Mouse (Mus musculus) B cell, adult 67 days (primary cell): ENCODE results near the gene CN725425. TPM values are rescaled to one million over a fixed set of nuclear protein-coding genes. Genes with fewer than 3 reads are reported as not detected.

Source experiments
- total RNA-seq, 2 experiments: library from RNA; stranded (reverse); gene quantifications; 4 replicates each; pipeline ENCODE4 v1.2.4; 2023

CN725425 gene
- total RNA-seq = not detected

DNA sequence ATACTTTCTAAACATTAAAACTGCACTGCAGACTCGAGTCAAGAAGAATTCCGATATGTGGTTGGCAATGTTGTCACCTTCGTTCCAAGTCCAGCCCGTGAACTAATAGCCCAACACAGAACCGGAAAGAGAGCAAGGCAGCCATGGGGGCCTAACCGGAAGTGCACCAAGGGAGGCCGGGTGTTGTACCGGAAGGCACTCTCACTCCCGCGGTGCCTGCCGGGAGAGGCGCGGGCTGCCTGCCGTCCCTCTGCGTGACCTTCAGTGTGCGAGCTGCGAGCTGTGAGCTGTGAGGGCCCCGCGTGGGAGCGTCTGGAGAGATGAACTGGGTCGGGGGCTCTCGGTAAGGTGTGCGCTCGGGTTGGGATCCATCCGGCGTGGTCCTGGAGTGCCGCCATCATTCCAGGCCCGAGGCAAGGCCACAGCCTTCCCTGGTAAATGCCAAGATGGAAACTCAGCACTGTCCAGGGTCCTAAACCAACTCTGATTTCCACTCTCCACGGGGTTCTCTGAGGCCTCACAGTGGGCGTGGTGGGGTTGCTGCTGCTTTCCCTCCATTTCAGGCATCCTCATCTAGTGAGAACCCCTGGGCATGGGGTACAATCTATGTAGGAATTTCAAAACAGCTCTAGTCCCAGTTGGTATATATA, at the start of gene CN725425:
Gene CN725425, plus strand, starts transcription at position 239 of the 650 bp plus-strand sequence.

DNA sequence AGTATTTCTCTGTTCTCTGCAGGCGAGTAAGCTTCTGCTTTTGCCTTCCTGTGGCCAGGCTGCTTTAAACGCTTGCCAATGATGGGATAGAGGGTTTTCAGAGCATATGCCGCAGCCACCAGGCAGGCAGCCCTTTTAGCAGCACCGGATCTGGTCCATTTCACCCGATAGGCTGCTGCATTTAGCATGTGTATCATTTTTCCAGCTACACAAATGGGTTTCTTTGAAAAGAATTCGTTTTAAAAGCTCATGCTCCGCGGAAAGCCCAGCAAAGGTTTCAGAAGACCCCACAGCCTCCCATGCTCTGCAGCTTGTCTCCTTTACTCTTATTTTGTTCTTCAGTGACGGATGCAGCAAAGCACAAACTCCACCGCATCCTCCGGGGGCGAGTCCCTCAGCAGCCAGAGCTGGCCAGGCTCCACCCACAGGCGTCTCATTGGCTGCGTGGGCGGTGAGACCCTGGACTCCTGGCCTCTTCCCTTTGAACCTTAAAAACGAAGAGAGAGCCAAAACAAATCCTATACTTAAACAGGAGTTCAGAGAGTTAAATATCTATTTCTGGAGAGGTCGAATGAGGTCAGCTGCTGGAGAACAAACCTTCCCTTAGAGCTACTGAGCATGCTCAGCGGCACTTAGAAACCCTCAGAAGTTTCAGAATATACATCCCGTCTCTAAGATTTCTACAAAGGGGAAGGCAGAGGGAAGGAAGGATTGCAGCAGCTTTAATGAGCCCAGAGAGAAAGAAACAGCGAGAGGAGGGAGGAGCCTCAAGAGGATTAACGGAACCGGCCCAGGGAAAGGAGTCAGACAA, 7.7 kb upstream of the CN725425 start, which contains the start of gene Abcd2:
Gene Abcd2, minus strand, starts transcription at position 388 of the 811 bp plus-strand sequence.

Other genes with a start within 250 kb of the CN725425 start
- gene Kif21a, start 149.5 kb upstream of the CN725425 start, total RNA-seq = not detected
- gene Abcd2, start 7.7 kb upstream of the CN725425 start, total RNA-seq = under 1 TPM in 1 of 2 experiments, not detected in 1; 0.15 TPM